Mouse (Mus musculus): ENCODE data around the gene Zfp600. TPM values are rescaled to one million over a fixed set of nuclear protein-coding genes. Genes with fewer than 3 reads are reported as not detected.
A peak's percentile ranks its signal among the peaks of the same experiment; 100 is the strongest.
"Not testable (repeated sequence)": the region's sequence is repeated elsewhere in the genome, so short reads cannot be mapped to it uniquely, and the experiment has no call there.

The Zfp600 gene
- total RNA-seq (2021): under 1 TPM in 1 of 2 experiments, not detected in 1; 0.24 TPM
- long read RNA-seq, experiment 1: 0 reads
- long read RNA-seq, experiment 2: 0 reads

GRCm38 (mm10) chr4:146156524-146156923, at the start of gene Zfp600:
Gene Zfp600, plus strand, starts transcription at chr4:146156824.
- DNase-seq; intact Hi-C loops (cut with DNase I): not testable (repeated sequence)

GRCm38 (mm10) chr4:146162893-146163292, 6.3 kb downstream of the Zfp600 start:
- intact Hi-C loops (cut with DNase I); DNase-seq: not testable (repeated sequence)

- intact Hi-C loops (cut with DNase I); DNase-seq: not testable (repeated sequence)
Measured at GRCm38 (mm10) chr4:146167202-146167832, 10.7 kb downstream of the Zfp600 start.

- DNase-seq; intact Hi-C loops (cut with DNase I): not testable (repeated sequence)
Measured at GRCm38 (mm10) chr4:146167879-146168532, 11.4 kb downstream of the Zfp600 start.

GRCm38 (mm10) chr4:146168730-146169215, 12.1 kb downstream of the Zfp600 start:
- DNase-seq; intact Hi-C loops (cut with DNase I): not testable (repeated sequence)

GRCm38 (mm10) chr4:146173378-146174226, 17.0 kb downstream of the Zfp600 start:
- intact Hi-C loops (cut with DNase I): not testable (repeated sequence)
- peak; percentile 9 to 17 for DNase-seq

- not testable (repeated sequence) for DNase-seq
Measured at GRCm38 (mm10) chr4:146204357-146204756, 47.7 kb downstream of the Zfp600 start.

GRCm38 (mm10) chr4:146239252-146240244, 82.9 kb downstream of the Zfp600 start:
- DNase-seq; intact Hi-C loops (cut with DNase I): not testable (repeated sequence)

More at GRCm38 (mm10) chr4:146204357-146204756, 47.7 kb downstream of the Zfp600 start:
- intact Hi-C loops (cut with DNase I): not testable (repeated sequence)

GRCm38 (mm10) chr4:146242119-146242518, 85.5 kb downstream of the Zfp600 start:
- intact Hi-C loops (cut with DNase I): not testable (repeated sequence)
- DNase-seq: peak in 1 of 2 experiments; percentile 1

Other genes starting within 250 kb of the Zfp600 start
- gene Zfp987, start 59.5 kb upstream of the Zfp600 start, total RNA-seq (2021): not detected

Data from heart, postnatal 14 days (tissue).